Mouse (Mus musculus) heart, adult 11 months (tissue): ENCODE measurements at regions not wholly inside any gene's neighbourhood (a gene's known extent, or its start where the extent isn't known, plus 50 kb on each side); places are given as distances from the start of the nearest gene placed in this dataset.
"Not testable (repeated sequence)": the region's sequence is repeated elsewhere in the genome, so short reads cannot be mapped to it uniquely, and the experiment has no call there.

Source experiments
- DNase-seq: peaks from one replicate; pipeline ENCODE4 v3.0.0; 2022

DNA sequence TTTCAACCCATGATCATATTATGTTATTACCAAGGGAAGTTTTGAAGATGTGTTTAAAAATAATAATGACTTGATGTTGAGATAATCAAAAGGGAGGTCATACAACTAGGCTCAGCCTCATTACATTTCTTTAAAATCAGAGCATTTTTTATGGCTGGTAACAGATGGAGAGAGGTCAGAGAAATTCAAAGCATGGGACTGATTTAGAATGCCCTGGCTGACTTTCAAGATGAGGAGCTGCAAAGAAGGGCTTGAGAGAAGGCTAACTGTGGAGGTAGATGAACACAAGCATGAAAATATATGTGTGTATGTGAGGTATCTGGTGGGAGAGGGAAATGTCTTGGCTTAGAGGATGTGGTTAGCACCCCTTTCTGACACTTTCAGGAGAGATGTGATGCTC lies 502.6 kb upstream of the Gdi2 start:
- not testable (repeated sequence) for DNase-seq

- peak; percentile 89 for DNase-seq
Measured at GRCm38 (mm10) chr13:3037010-3037409, 500.9 kb upstream of the Gdi2 start.

- DNase-seq: not testable (repeated sequence)
Measured at GRCm38 (mm10) chr13:3046381-3047105, 491.3 kb upstream of the Gdi2 start.

DNA sequence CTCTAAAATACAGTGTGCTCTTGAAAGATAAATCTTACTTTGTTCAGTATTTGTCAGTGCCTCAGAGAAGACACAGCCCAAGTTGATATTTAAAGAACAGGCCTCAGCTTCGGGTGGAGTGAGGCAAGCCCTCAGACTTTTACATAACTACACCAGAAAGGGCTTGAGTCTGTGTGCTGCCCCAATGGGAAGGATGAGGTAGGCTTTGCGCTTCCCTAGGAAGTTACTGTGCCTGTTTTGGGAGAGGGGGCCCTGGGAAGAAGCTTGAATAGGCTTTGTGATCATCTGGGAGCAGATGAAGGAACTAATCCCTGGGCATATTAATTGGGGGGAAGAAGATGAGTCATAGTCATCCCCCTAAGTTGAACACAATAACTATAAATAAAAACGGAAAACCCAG lies 454.4 kb upstream of the Gdi2 start:
- peak; percentile 91 for DNase-seq

GRCm38 (mm10) chr13:3089971-3090370 lies 447.9 kb upstream of the Gdi2 start:
- DNase-seq: peak; percentile 53

GRCm38 (mm10) chr13:3106543-3106942 lies 431.3 kb upstream of the Gdi2 start:
- DNase-seq: peak; percentile 36

GRCm38 (mm10) chr13:3128150-3128549 lies 409.7 kb upstream of the Gdi2 start:
- not testable (repeated sequence) for DNase-seq

DNA sequence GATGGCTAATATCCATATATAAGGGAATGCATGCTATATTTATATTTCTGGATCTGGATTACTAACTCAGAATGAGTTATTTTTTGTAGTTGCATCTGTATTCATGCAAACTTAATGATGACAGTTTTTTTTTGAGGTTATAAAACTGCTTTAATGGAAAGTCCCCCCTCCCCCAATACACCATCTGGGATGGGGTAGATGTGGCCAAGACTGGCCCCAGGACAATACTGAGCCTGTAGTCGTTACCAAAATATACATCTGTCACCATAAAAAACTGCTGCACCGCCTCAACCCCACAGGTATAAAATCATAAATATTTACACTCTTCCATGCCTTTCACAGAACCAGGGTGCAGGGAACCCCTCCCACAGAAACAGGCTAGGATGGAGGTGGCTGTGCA lies 400.6 kb upstream of the Gdi2 start:
- DNase-seq: not testable (repeated sequence)

- DNase-seq: no peak
Measured at GRCm38 (mm10) chr13:3138698-3139097, 399.2 kb upstream of the Gdi2 start.

GRCm38 (mm10) chr13:3145513-3145912 lies 392.4 kb upstream of the Gdi2 start:
- DNase-seq: not testable (repeated sequence)
